Mouse (Mus musculus) lung, embryonic 14.5 days (tissue): ENCODE measurements around the gene H1fnt. TPM values are rescaled to one million over a fixed set of nuclear protein-coding genes. Genes with fewer than 3 reads are reported as not detected.

ENCODE experiments used
- ATAC-seq: fragments of 200-750 bp; cut with Nextera tagmentation; 2 replicates; pipeline ENCODE4 v1.8.0; 2017; ENCODE audit warnings: mild to moderate bottlenecking, moderate TSS enrichment, moderate library complexity; ENCODE audit not compliant: insufficient read depth
- DNase-seq: peaks from one replicate; pipeline ENCODE4 v3.0.0-alpha.2; 2015
- H3K27ac ChIP-seq: fragments of 300-500 bp; sonication (generic); 2 replicates; pipeline ENCODE4 v1.5.1; 2014; ENCODE audit warnings: low read depth, mild to moderate bottlenecking, moderate library complexity
- H3K27me3 ChIP-seq: fragments of 300-500 bp; sonication (generic); 2 replicates; pipeline ENCODE4 v1.6.1; 2014; ENCODE audit warnings: low read length, control low read depth; ENCODE audit not compliant: insufficient read depth
- H3K36me3 ChIP-seq: fragments of 300-500 bp; sonication (generic); 2 replicates; pipeline ENCODE4 v1.6.1; 2014; ENCODE audit warnings: control low read depth; ENCODE audit not compliant: insufficient read depth
- H3K4me1 ChIP-seq: fragments of 300-500 bp; sonication (generic); 2 replicates; pipeline ENCODE4 v1.6.1; 2014; ENCODE audit warnings: antibody characterized with exemption, control low read depth; ENCODE audit not compliant: insufficient read depth
- H3K4me2 ChIP-seq: fragments of 300-500 bp; sonication (generic); 2 replicates; pipeline ENCODE4 v1.6.1; 2014; ENCODE audit warnings: mild to moderate bottlenecking
- H3K4me3 ChIP-seq: fragments of 300-500 bp; sonication (generic); 2 replicates; pipeline ENCODE4 v1.5.1; 2014; ENCODE audit warnings: low read depth, low read length
- H3K9ac ChIP-seq: fragments of 300-500 bp; sonication (generic); 2 replicates; pipeline ENCODE4 v1.6.1; 2014
- H3K9me3 ChIP-seq: fragments of 300-500 bp; sonication (generic); 2 replicates; pipeline ENCODE4 v1.6.1; 2016; ENCODE audit warnings: low read depth, low read length, control low read depth
- CTCF ChIP-seq: IDR thresholded peaks from 2 replicates; pipeline ENCODE4 v1.5.1; 2016; ENCODE audit warnings: antibody characterized with exemption, low read depth
- WGBS: fragments of 180-500 bp; shearing (Covaris S2); extraction: QIAGEN DNeasy Blood & Tissue Kit; methylation state at CpG from one replicate; pipeline ENCODE4 v1.1.7; 2014; 5-methylcytosine and 5-hydroxymethylcytosine counted together
- polyA plus RNA-seq: library from polyadenylated mRNA; unstranded; fragments of >200 nt; fragmentation: Nextera tagmentation; extraction: Ambion mirVana; gene quantifications from 2 replicates; pipeline ENCODE4 v1.2.1, GENCODE M21; 2014

The H1fnt gene
- polyA plus RNA-seq = not detected in 2 replicates

DNA sequence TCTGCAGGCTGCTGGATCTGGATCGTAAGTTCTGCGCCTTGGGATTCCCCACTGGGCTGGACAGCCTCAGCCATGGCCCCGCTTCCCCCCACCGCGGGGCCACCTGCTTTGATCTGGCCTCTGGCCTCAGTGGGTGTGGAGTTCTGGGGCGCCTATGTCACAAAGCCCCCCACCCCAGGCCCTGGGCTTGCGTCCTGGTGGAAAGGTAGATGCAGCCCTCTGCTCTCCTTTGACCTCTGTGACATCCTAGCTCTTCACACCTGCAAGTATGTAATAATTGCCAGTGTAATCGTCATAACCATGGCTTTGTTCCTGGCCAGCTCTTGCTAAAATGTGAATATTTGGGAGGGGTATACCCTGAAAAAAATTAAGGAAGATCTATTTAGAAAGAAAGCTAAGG, at the start of gene H1fnt:
H1fnt (minus strand) TSS at position 101 of the 400 bp plus-strand sequence.
- H3K36me3 ChIP-seq = no peaks in the 10 kb centered on the region
- H3K9ac ChIP-seq = no peak within 1 kb of the TSS
- no peaks in the 10 kb centered on the region for H3K27me3 ChIP-seq
- WGBS = 80% methylated on average over 8 of the region's 8 CpGs
- H3K9me3 ChIP-seq = no peaks in the 10 kb centered on the region
- no peak within 1 kb of the TSS for H3K27ac ChIP-seq
- H3K4me1 ChIP-seq = no peaks in the 10 kb centered on the region
- no peak within 1 kb of the TSS for H3K4me3 ChIP-seq
- H3K4me2 ChIP-seq = no peak within 1 kb of the TSS
- TF ChIP-seq CTCF = no peak
- DNase-seq = no peak
- ATAC-seq = no peak

DNA sequence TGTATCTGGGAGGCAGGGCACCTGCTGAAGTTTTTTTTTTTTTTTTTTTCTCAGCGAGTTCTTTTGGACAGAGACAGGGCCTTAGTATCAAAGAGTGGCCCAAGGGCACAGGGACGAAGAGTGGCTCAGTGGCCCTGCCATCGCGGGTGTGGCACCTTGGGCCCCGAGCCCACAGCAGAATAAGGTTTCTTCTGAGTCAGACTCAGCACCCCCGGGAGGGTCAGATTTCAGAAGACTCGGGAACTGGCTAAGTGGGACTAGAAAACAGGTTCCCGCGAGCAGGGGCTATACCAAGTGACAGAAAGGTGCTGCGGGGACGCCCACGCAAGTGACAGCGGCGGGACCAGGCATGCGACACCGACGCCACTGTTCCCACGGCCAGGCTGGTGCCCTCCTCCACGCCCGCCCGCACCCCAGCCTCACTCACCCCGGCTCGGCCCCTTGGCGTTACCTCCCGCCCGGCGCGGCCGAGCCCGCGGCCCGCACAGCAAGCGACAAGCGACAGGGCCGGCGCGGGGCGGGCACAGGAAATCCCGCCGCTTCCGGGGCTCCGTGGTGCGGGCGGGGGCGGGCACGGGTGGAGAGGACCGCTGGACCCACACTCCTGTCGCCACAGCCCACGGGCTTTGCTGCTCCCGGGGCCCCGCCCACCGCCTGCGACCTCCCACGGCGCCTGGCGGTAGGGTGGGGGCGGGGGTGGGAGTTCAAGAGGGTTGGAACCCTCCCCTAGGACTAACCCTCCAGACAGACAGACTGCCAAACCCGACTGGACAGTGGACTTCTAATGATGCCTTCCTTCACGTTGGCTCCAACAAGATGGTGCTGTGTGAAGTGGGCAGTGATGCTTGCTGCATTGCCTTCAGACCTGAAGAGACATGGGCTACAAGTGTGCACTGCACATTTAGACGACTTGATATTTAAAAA, 38.8 kb upstream of the H1fnt start, which contains the start of gene Zfp641:
Zfp641 (minus strand) TSS at position 534 of the 924 bp plus-strand sequence.
- WGBS = 2% methylated on average over 51 of the region's 60 CpGs
- no peaks in the 10 kb centered on the region for H3K36me3 ChIP-seq
- peak within 1 kb of the TSS; percentile 68 for H3K9ac ChIP-seq
- peak within 1 kb of the TSS; percentile 60 for H3K4me3 ChIP-seq
- DNase-seq = peak; percentile 48
- no peak within 1 kb of the TSS for H3K27ac ChIP-seq
- H3K9me3 ChIP-seq = no peaks in the 10 kb centered on the region; the same call in 1 of the 2 replicates
- H3K4me2 ChIP-seq = peak within 1 kb of the TSS; percentile 93
- no peak for TF ChIP-seq CTCF
- H3K27me3 ChIP-seq = no peaks in the 10 kb centered on the region
- ATAC-seq = peak; percentile 68
- peaks cover 3% of the 10 kb centered on the region; the same call in 1 of the 2 replicates for H3K4me1 ChIP-seq

DNA sequence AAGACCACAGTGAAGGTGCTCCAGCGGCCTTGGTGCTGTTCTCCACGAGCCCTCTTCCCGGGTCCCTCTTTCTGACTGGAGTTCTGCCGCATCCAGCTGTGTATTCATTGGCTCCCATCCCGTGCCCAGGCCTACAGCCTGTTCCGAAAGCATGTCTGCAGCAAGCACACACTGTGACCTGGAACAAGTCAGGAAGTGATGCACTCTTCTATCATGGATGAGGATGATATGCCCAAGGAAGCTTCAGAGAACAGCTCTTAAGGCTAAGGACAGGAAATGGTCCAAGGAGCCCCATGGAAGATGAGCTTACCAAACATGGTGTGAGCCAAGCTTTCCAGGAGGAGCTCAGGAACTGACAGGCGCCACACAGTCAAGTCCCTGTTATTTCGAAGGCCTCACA, 36.6 kb upstream of the H1fnt start:
- H3K4me3 ChIP-seq = no peak overlapping the region
- ATAC-seq (no peak), DNase-seq (no peak)
- no peak overlapping the region for H3K27ac ChIP-seq
- no peaks in the 10 kb centered on the region for H3K9me3 ChIP-seq
- no peak overlapping the region for H3K9ac ChIP-seq
- WGBS = 87% methylated on average over 8 of the region's 8 CpGs
- H3K36me3 ChIP-seq = no peaks in the 10 kb centered on the region
- peaks cover 3% of the 10 kb centered on the region; the same call in 1 of the 2 replicates for H3K4me1 ChIP-seq
- no peak for TF ChIP-seq CTCF
- H3K27me3 ChIP-seq = no peaks in the 10 kb centered on the region
- H3K4me2 ChIP-seq = no peak overlapping the region

GRCm38 (mm10) chr15:98288566-98288965, 31.5 kb upstream of the H1fnt start:
- H3K9me3 ChIP-seq = no peaks in the 10 kb centered on the region
- no peak for TF ChIP-seq CTCF
- H3K27me3 ChIP-seq = no peaks in the 10 kb centered on the region
- H3K4me1 ChIP-seq = no peaks in the 10 kb centered on the region
- no peak overlapping the region for H3K9ac ChIP-seq
- no peak overlapping the region for H3K4me3 ChIP-seq
- H3K4me2 ChIP-seq = no peak overlapping the region
- no peaks in the 10 kb centered on the region for H3K36me3 ChIP-seq
- H3K27ac ChIP-seq = no peak overlapping the region
- DNase-seq = no peak
- 72% methylated on average over 12 of the region's 12 CpGs for WGBS
- no peak for ATAC-seq

- no peak overlapping the region for H3K9ac ChIP-seq
- H3K4me1 ChIP-seq = no peaks in the 10 kb centered on the region
- no peak for TF ChIP-seq CTCF
- H3K27me3 ChIP-seq = no peaks in the 10 kb centered on the region
- no peak overlapping the region for H3K4me3 ChIP-seq
- no peak for ATAC-seq
- H3K4me2 ChIP-seq = no peak overlapping the region
- DNase-seq = peak; percentile 8
- 70% methylated on average over 7 of the region's 7 CpGs for WGBS
- no peaks in the 10 kb centered on the region for H3K36me3 ChIP-seq
- no peak overlapping the region for H3K27ac ChIP-seq
- no peaks in the 10 kb centered on the region for H3K9me3 ChIP-seq
These were observed 29.3 kb upstream of the H1fnt start for GRCm38 (mm10) chr15:98286418-98286817.

- Histone ChIP-seq H3K4me2 (no peak overlapping the region), H3K9ac (no peak overlapping the region), H3K27ac (no peak overlapping the region), H3K36me3 (no peaks in the 10 kb centered on the region), H3K27me3 (no peaks in the 10 kb centered on the region), H3K4me3 (no peak overlapping the region), H3K9me3 (no peaks in the 10 kb centered on the region), H3K4me1 (no peaks in the 10 kb centered on the region)
- DNase-seq (no peak), ATAC-seq (no peak)
- no peak for TF ChIP-seq CTCF
- 78% methylated on average over 7 of the region's 7 CpGs for WGBS
These were observed 683 bp upstream of the H1fnt start for GRCm38 (mm10) chr15:98257776-98258175.

- ATAC-seq = no peak
- no peak for DNase-seq
- Histone ChIP-seq H3K27me3 (no peaks in the 10 kb centered on the region), H3K9ac (no peak overlapping the region), H3K4me2 (no peak overlapping the region), H3K9me3 (no peaks in the 10 kb centered on the region), H3K27ac (no peak overlapping the region), H3K36me3 (no peaks in the 10 kb centered on the region), H3K4me3 (no peak overlapping the region), H3K4me1 (no peaks in the 10 kb centered on the region)
- 84% methylated on average over 13 of the region's 13 CpGs for WGBS
- no peak for TF ChIP-seq CTCF
These were observed 822 bp downstream of the H1fnt start for GRCm38 (mm10) chr15:98256271-98256670.
